Mouse (Mus musculus): ENCODE measurements around the gene Actl11. TPM values are rescaled to one million over a fixed set of nuclear protein-coding genes. Genes with fewer than 3 reads are reported as not detected.
A peak's percentile ranks its signal among the peaks of the same experiment; 100 is the strongest.

Actl11 gene
- polyA plus RNA-seq, 1 experiment from 2014 or later = not detected

DNA sequence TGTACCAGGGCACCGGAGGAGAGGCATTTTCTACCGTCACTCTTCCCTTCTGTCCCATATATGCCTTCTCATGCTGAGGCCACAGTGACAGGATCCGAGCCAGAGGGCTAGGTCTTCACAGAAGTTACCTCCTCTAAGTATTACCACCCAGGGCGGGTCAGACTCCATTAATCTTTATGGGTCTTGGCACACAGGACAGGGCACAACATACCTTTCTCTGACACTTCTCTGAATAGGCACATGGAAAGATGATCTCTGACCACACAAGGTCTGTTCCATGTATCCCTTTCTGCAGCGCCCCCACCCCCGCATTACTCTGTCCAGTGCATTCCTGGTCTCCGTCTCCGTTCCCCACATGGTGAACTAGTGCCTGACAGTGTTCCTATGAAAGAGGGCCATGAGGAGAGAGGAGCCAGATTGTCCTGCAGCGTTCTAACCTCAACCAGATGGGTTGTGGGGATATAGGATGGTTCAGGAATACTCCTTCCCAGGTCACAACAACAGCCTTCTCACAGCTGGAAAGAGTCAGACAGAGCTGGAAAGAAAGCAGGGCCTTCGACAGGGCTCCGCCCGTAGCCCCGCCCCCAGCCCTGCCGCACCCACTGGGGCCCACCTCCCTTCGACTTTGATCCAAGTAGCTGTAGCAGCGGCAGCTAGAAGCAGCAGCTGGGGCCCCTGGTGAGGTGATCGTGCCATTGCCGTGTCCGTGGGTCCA lies 21.9 kb upstream of the Actl11 start, which contains the start of gene Mst1r:
TSS of gene Mst1r (plus strand) at position 622 of the 715 bp plus-strand sequence.
- Histone ChIP-seq H3K9ac (replicated peaks) (peak within 1 kb of the TSS; percentile 55), H3K36me3 (no peaks in the 10 kb centered on the region), H3K4me1 (peaks cover 19% of the 10 kb centered on the region), H3K27me3 (peaks cover 50% of the 10 kb centered on the region), H3K9me3 (no peaks in the 10 kb centered on the region), H3K4me3 (peak within 1 kb of the TSS; percentile 32), H3K27ac (replicated peaks) (no peak within 1 kb of the TSS), H3K4me2 (replicated peaks) (peak within 1 kb of the TSS; percentile 57)
- WGBS = 21% methylated on average over 19 of the region's 19 CpGs
- ATAC-seq (ENCODE audit: low FRiP score, low read depth) = peak; percentile 24; the same call in 1 of the 2 replicates

GRCm38 (mm10) chr9:107906967-107907800 lies 21.1 kb upstream of the Actl11 start:
- no peaks in the 10 kb centered on the region for H3K9me3 ChIP-seq
- no peak for ATAC-seq (ENCODE audit: low FRiP score, low read depth)
- H3K27ac ChIP-seq (replicated peaks) = no peak overlapping the region
- 45% methylated on average over 31 of the region's 31 CpGs for WGBS
- no peaks in the 10 kb centered on the region for H3K36me3 ChIP-seq
- peak overlapping the region; percentile 57 for H3K4me2 ChIP-seq (replicated peaks)
- H3K27me3 ChIP-seq = peaks cover 45% of the 10 kb centered on the region
- peaks cover 15% of the 10 kb centered on the region for H3K4me1 ChIP-seq
- peak overlapping the region; percentile 32 for H3K4me3 ChIP-seq
- H3K9ac ChIP-seq (replicated peaks) = peak overlapping the region; percentile 55

DNA sequence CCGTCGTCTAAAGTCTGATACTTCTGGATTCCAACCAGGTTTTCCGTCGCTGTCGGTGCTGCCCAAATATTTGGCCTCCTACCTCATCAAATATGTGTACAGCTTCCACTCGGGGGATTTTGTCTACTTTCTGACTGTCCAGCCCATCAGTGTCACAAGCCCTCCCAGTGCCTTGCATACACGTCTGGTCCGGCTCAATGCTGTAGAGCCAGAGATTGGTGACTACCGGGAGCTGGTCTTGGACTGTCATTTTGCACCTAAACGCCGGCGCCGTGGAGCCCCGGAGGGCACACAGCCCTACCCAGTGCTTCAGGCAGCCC lies 20.5 kb upstream of the Actl11 start:
- H3K4me1 ChIP-seq = peaks cover 15% of the 10 kb centered on the region
- whole genome bisulfite sequencing = 76% methylated on average over 14 of the region's 14 CpGs
- no peak overlapping the region for H3K27ac ChIP-seq (replicated peaks)
- no peak overlapping the region for H3K4me3 ChIP-seq
- no peaks in the 10 kb centered on the region for H3K9me3 ChIP-seq
- no peaks in the 10 kb centered on the region for H3K36me3 ChIP-seq
- peaks cover 39% of the 10 kb centered on the region for H3K27me3 ChIP-seq
- no peak for ATAC-seq (ENCODE audit: low FRiP score, low read depth)
- no peak overlapping the region for H3K9ac ChIP-seq (replicated peaks)
- no peak overlapping the region for H3K4me2 ChIP-seq (replicated peaks)

- Histone ChIP-seq H3K27ac (replicated peaks) (no peak overlapping the region), H3K4me1 (peaks cover 15% of the 10 kb centered on the region), H3K9ac (replicated peaks) (no peak overlapping the region), H3K36me3 (no peaks in the 10 kb centered on the region), H3K4me3 (no peak overlapping the region), H3K4me2 (replicated peaks) (no peak overlapping the region), H3K9me3 (no peaks in the 10 kb centered on the region), H3K27me3 (peaks cover 37% of the 10 kb centered on the region)
- 36% methylated on average over 18 of the region's 18 CpGs for WGBS
- ATAC-seq (ENCODE audit: low FRiP score, low read depth) = no peak
Observed at GRCm38 (mm10) chr9:107908410-107909158, 19.7 kb upstream of the Actl11 start.

DNA sequence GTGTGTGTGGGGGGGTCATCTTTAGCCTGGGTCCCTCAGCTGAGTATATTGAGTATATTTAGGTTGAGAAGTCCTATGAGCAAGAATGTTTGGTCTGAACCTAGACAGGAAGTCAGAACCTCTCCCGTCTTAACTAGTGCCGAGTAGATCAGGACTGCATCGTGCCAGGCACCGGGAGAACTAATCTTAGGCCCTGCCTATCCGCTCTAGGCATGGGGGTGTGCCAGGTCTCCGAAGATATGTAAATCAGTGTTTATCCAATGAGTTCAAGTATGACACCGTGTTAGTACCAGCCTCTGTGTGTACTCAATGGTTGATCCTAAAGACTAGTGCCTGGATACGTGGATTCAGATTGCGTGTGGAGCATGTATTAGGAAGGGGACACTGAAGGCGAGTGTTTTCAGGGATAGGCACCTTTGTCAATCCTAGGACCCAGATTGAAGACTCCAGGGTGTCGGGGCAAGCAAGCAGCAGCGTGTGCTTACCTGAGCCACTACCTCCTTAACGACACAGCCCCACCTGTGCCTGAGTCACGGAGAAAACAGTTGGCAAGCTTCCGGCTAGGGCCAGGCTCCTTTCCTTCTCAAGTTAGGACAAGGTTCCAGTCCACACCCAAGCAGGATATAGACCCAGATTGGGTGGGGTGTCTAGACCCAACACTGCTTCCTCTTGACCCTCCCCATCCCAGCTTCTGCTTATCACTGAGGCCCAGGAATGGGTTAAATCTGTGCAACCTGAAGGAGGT lies 18.1 kb upstream of the Actl11 start:
- Histone ChIP-seq H3K4me1 (peaks cover 15% of the 10 kb centered on the region), H3K4me3 (no peak overlapping the region), H3K9me3 (no peaks in the 10 kb centered on the region), H3K27me3 (peaks cover 32% of the 10 kb centered on the region), H3K9ac (replicated peaks) (no peak overlapping the region), H3K27ac (replicated peaks) (no peak overlapping the region), H3K36me3 (no peaks in the 10 kb centered on the region), H3K4me2 (replicated peaks) (no peak overlapping the region)
- ATAC-seq (ENCODE audit: low FRiP score, low read depth) = no peak
- 87% methylated on average over 15 of the region's 15 CpGs for WGBS

DNA sequence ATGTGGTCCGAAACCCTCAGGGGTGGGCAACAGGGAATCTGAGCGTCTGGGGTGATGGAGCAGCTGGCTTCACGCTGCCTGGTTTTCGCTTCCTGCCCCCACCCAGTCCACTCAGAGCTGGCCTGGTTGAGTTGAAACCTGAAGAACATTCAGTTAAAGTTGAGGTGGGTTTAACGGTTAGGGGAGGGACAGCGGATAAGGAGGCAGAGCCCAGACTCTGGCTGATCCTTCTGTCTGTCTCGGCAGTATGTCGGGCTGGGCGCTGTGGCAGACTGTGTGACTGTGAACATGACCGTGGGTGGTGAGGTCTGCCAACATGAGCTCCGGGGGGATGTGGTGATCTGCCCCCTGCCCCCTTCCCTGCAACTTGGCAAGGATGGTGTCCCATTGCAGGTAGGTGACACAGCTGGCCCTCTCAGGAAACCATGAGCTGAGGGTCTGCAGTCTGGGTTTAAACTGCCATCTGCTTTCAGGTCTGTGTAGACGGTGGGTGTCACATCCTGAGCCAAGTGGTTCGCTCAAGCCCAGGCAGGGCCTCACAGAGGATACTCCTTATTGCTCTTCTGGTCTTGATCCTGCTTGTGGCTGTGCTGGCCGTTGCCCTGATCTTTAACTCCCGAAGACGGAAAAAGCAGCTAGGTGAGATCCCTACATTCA lies 13.4 kb upstream of the Actl11 start:
- Histone ChIP-seq H3K4me1 (peaks cover 8% of the 10 kb centered on the region; the same call in 1 of the 2 replicates), H3K4me2 (replicated peaks) (no peak overlapping the region), H3K4me3 (no peak overlapping the region), H3K9ac (replicated peaks) (no peak overlapping the region), H3K27me3 (peaks cover 11% of the 10 kb centered on the region; the same call in 1 of the 2 replicates), H3K27ac (replicated peaks) (no peak overlapping the region), H3K36me3 (no peaks in the 10 kb centered on the region), H3K9me3 (no peaks in the 10 kb centered on the region)
- WGBS = 87% methylated on average over 16 of the region's 16 CpGs
- no peak for ATAC-seq (ENCODE audit: low FRiP score, low read depth)

- Histone ChIP-seq H3K36me3 (no peaks in the 10 kb centered on the region), H3K4me1 (peaks cover 8% of the 10 kb centered on the region; the same call in 1 of the 2 replicates), H3K4me2 (replicated peaks) (0 out of 2 replicates have a peak overlapping the region, but pooled peaks have one; percentile 4), H3K27ac (replicated peaks) (no peak overlapping the region), H3K27me3 (peaks cover 11% of the 10 kb centered on the region; the same call in 1 of the 2 replicates), H3K9me3 (no peaks in the 10 kb centered on the region), H3K4me3 (no peak overlapping the region), H3K9ac (replicated peaks) (no peak overlapping the region)
- ATAC-seq (ENCODE audit: low FRiP score, low read depth) = peak; percentile 41; the same call in 1 of the 2 replicates
- WGBS = 37% methylated on average over 13 of the region's 13 CpGs
Observed at GRCm38 (mm10) chr9:107917895-107918608, 10.2 kb upstream of the Actl11 start.

- WGBS = 81% methylated on average over 6 of the region's 6 CpGs
- no peak for ATAC-seq (ENCODE audit: low FRiP score, low read depth)
- H3K4me1 ChIP-seq = peaks cover 10% of the 10 kb centered on the region
- no peak overlapping the region for H3K27ac ChIP-seq (replicated peaks)
- H3K9ac ChIP-seq (replicated peaks) = no peak overlapping the region
- H3K9me3 ChIP-seq = no peaks in the 10 kb centered on the region
- H3K4me2 ChIP-seq (replicated peaks) = no peak overlapping the region
- H3K27me3 ChIP-seq = peaks cover 11% of the 10 kb centered on the region; the same call in 1 of the 2 replicates
- H3K4me3 ChIP-seq = no peak overlapping the region
- H3K36me3 ChIP-seq = no peaks in the 10 kb centered on the region
Observed at GRCm38 (mm10) chr9:107918884-107919283, 9.4 kb upstream of the Actl11 start.

DNA sequence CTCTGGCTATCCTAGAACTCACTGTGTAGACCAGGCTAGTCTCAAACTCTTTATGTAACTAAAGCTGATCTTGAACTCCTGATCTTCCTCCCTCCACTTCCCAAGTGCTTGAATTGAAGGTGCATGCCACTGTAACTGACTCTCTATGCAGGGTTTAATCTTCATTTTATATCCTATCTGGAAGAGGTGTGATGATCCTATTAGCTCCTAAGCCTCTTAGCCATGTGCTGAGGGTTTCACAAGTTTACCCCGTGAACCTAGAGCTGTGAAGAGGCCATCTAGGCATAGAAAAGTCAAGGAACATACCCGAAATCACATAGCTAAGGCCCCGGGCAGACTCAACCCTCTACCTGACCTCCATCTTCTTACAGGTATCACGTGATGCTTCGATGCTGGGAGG lies 8.8 kb upstream of the Actl11 start:
- Histone ChIP-seq H3K9ac (replicated peaks) (no peak overlapping the region), H3K27ac (replicated peaks) (no peak overlapping the region), H3K9me3 (no peaks in the 10 kb centered on the region), H3K4me2 (replicated peaks) (no peak overlapping the region), H3K36me3 (no peaks in the 10 kb centered on the region), H3K4me1 (peaks cover 14% of the 10 kb centered on the region), H3K4me3 (no peak overlapping the region), H3K27me3 (peaks cover 11% of the 10 kb centered on the region; the same call in 1 of the 2 replicates)
- ATAC-seq (ENCODE audit: low FRiP score, low read depth) = no peak
- 82% methylated on average over 5 of the region's 5 CpGs for WGBS

GRCm38 (mm10) chr9:107923021-107923420 lies 5.2 kb upstream of the Actl11 start:
- H3K4me3 ChIP-seq = no peak overlapping the region
- no peak overlapping the region for H3K4me2 ChIP-seq (replicated peaks)
- ATAC-seq (ENCODE audit: low FRiP score, low read depth) = no peak
- no peaks in the 10 kb centered on the region for H3K36me3 ChIP-seq
- peaks cover 21% of the 10 kb centered on the region for H3K4me1 ChIP-seq
- H3K9me3 ChIP-seq = no peaks in the 10 kb centered on the region
- H3K9ac ChIP-seq (replicated peaks) = no peak overlapping the region
- H3K27me3 ChIP-seq = peaks cover under 1% of the 10 kb centered on the region; the same call in 1 of the 2 replicates
- no peak overlapping the region for H3K27ac ChIP-seq (replicated peaks)
- WGBS = 41% methylated on average over 7 of the region's 7 CpGs
